Mouse (Mus musculus): ENCODE measurements around the gene Tspan32. TPM values are rescaled to one million over a fixed set of nuclear protein-coding genes. Genes with fewer than 3 reads are reported as not detected.

Tspan32 gene
- polyA plus RNA-seq (2017; shearing (Covaris generic)) = 100 to 1,000 TPM; 419 to 490 TPM

- peak; percentile 65 for ATAC-seq
These were observed at the start of gene Tspan32 for GRCm38 (mm10) chr7:143004727-143005343. Gene Tspan32, plus strand, starts transcription at chr7:143005046.

GRCm38 (mm10) chr7:142956018-142956417, 48.8 kb upstream of the Tspan32 start:
- no peak for ATAC-seq

GRCm38 (mm10) chr7:142958817-142959216, 46.0 kb upstream of the Tspan32 start:
- ATAC-seq = no peak

GRCm38 (mm10) chr7:142959752-142960151, 45.1 kb upstream of the Tspan32 start:
- ATAC-seq = no peak

- ATAC-seq = no peak
These were observed 37.4 kb upstream of the Tspan32 start for GRCm38 (mm10) chr7:142967414-142967883.

GRCm38 (mm10) chr7:142967884-142968808, 36.7 kb upstream of the Tspan32 start:
- no peak for ATAC-seq

- ATAC-seq = no peak
These were observed 35.9 kb upstream of the Tspan32 start, which contains the start of gene Ascl2 for GRCm38 (mm10) chr7:142968809-142969511. Gene Ascl2, minus strand, starts transcription at chr7:142969264.

- no peak for ATAC-seq
These were observed 22.9 kb upstream of the Tspan32 start for GRCm38 (mm10) chr7:142981908-142982307.

- no peak for ATAC-seq
These were observed 19.7 kb upstream of the Tspan32 start for GRCm38 (mm10) chr7:142985146-142985545.

- no peak for ATAC-seq
These were observed 17.1 kb upstream of the Tspan32 start for GRCm38 (mm10) chr7:142987718-142988117.

GRCm38 (mm10) chr7:142995004-142995403, 9.8 kb upstream of the Tspan32 start:
- peak; percentile 65 for ATAC-seq

GRCm38 (mm10) chr7:142995630-142996338, 9.1 kb upstream of the Tspan32 start:
- ATAC-seq = no peak

- no peak for ATAC-seq
These were observed 7.8 kb upstream of the Tspan32 start for GRCm38 (mm10) chr7:142996998-142997397.

- no peak for ATAC-seq
These were observed 7.3 kb upstream of the Tspan32 start for GRCm38 (mm10) chr7:142997403-142998150.

GRCm38 (mm10) chr7:143002679-143003078, 2.2 kb upstream of the Tspan32 start:
- ATAC-seq = no peak

GRCm38 (mm10) chr7:143005344-143006096, 674 bp downstream of the Tspan32 start:
- peak; percentile 62 for ATAC-seq

GRCm38 (mm10) chr7:143006097-143006755, 1.4 kb downstream of the Tspan32 start:
- ATAC-seq = no peak

- ATAC-seq = no peak
These were observed 2.1 kb downstream of the Tspan32 start for GRCm38 (mm10) chr7:143006756-143007598.

All from activated CD4-positive, CD25-positive, alpha-beta regulatory T cell, adult 4 months (primary cell).